Mouse (Mus musculus) kidney, adult 2 months (tissue): ENCODE results near the gene Ubtd1.

Experiments
- CTCF ChIP-seq: fragments of 200-500 bp; conservative IDR thresholded peaks from 2 replicates; pipeline ENCODE4 v1.5.1; 2011; ENCODE audit warnings: low read depth, mild to moderate bottlenecking, control low read depth, low read length, moderate library complexity, mixed read lengths; ENCODE audit not compliant: insufficient read depth, insufficient read length
- POLR2A ChIP-seq: fragments of 200-500 bp; IDR thresholded peaks from one replicate; pipeline ENCODE4 v1.6.1; 2011; ENCODE audit warnings: low read depth, low read length, control low read depth

DNA sequence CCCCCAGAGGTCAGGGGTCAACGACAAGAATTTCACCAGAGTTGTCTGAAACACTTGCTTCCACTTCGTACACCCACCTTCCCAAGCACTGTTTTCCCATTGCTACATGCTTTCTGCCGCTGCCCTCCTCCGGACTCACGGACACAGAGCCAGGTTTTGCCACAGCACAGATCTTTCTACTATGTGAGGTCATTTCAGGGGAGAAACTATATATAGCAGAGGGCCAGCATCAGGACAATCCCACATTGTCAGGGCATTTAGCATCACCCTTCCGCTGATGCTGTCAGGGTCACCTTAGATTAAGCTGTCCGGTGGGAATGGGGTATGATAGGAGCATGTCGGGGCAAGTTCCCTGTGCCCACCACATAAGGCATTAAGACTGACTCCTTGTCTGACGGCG lies 15.5 kb downstream of the Ubtd1 start:
- TF ChIP-seq POLR2A (no peak), CTCF (no peak)
